Mouse (Mus musculus): ENCODE measurements around the gene Rfx5. TPM values are rescaled to one million over a fixed set of nuclear protein-coding genes. Genes with fewer than 3 reads are reported as not detected.

Gene Rfx5
- total RNA-seq, 2 experiments from 2014 or later = 19.5 to 22.0 TPM

GRCm38 (mm10) chr3:94987578-94987977 lies 33.7 kb downstream of the Rfx5 start:
- peak in 1 of 2 experiments; percentile 34 for DNase-seq (ENCODE audit: low spot score in 2 of 2)

- no peak for DNase-seq (ENCODE audit: low spot score in 2 of 2)
These were observed 35.4 kb downstream of the Rfx5 start for GRCm38 (mm10) chr3:94989159-94989761.

GRCm38 (mm10) chr3:94996946-94997345 lies 43.1 kb downstream of the Rfx5 start:
- DNase-seq (ENCODE audit: low spot score in 2 of 2) = peak; percentile 68 to 88

- no peak for DNase-seq (ENCODE audit: low spot score in 2 of 2)
These were observed 48.7 kb downstream of the Rfx5 start for GRCm38 (mm10) chr3:95002569-95002968.

GRCm38 (mm10) chr3:95003273-95003672 lies 49.4 kb downstream of the Rfx5 start:
- no peak for DNase-seq (ENCODE audit: low spot score in 2 of 2)

- no peak for DNase-seq (ENCODE audit: low spot score in 2 of 2)
These were observed 51.8 kb downstream of the Rfx5 start for GRCm38 (mm10) chr3:95005651-95006050.

GRCm38 (mm10) chr3:95007706-95008105 lies 53.8 kb downstream of the Rfx5 start:
- DNase-seq (ENCODE audit: low spot score in 2 of 2) = no peak

GRCm38 (mm10) chr3:95010396-95010795 lies 56.5 kb downstream of the Rfx5 start:
- no peak for DNase-seq (ENCODE audit: low spot score in 2 of 2)

Small RNAs within 50 kb of the gene (microRNA-seq; reads per million reads assigned to microRNA genes)
- 7.0 to 8.9 reads per million in 2 experiments for gene Mir7013

Other genes with a start within 250 kb of the Rfx5 start
- gene Cgn, start 167.6 kb upstream of the Rfx5 start, total RNA-seq (2021) = 1 to 10 TPM; 3.6 to 3.7 TPM
- gene Pogz, start 116.5 kb upstream of the Rfx5 start, total RNA-seq (2021) = 10 to 100 TPM; 57.0 to 58.6 TPM
- 100 to 1,000 TPM; 267 to 268 TPM for gene Psmb4, start 67.1 kb upstream of the Rfx5 start, total RNA-seq (2021)
- 10 to 100 TPM; 12.6 to 14.1 TPM for gene Selenbp1, start 21.0 kb upstream of the Rfx5 start, total RNA-seq (2021)
- gene Pi4kb, start 20.7 kb downstream of the Rfx5 start, total RNA-seq (2021) = 10 to 100 TPM; 61.1 to 63.4 TPM
- 10 to 100 TPM; 24.4 to 26.2 TPM for gene Zfp687, start 61.4 kb downstream of the Rfx5 start, total RNA-seq (2021)
- gene Psmd4, start 88.5 kb downstream of the Rfx5 start, total RNA-seq (2021) = 100 to 1,000 TPM; 154 to 169 TPM
- 10 to 100 TPM; 69.1 to 71.7 TPM for gene Pip5k1a, start 152.9 kb downstream of the Rfx5 start, total RNA-seq (2021)
- 10 to 100 TPM; 46.7 to 48.2 TPM for gene Vps72, start 156.9 kb downstream of the Rfx5 start, total RNA-seq (2021)
- gene Tmod4, start 170.4 kb downstream of the Rfx5 start, total RNA-seq (2021) = under 1 TPM; 0.48 to 0.82 TPM
- gene Scnm1, start 179.9 kb downstream of the Rfx5 start, total RNA-seq (2021) = 10 to 100 TPM; 43.5 to 48.9 TPM
- 10 to 100 TPM; 16.1 to 16.5 TPM for gene Lysmd1, start 180.0 kb downstream of the Rfx5 start, total RNA-seq (2021)
- gene Tnfaip8l2, start 188.3 kb downstream of the Rfx5 start, total RNA-seq (2021) = 1 to 10 TPM; 2.6 to 3.1 TPM
- 10 to 100 TPM; 29.4 to 34.2 TPM for gene Sema6c, start 206.4 kb downstream of the Rfx5 start, total RNA-seq (2021)

All from layer of hippocampus, adult 18-20 months (tissue).